Mouse (Mus musculus) liver, adult 2 months (tissue): ENCODE data around the gene Ncln.

Experiments used
- CTCF ChIP-seq: fragments of 200-500 bp; IDR thresholded peaks from 2 replicates; pipeline ENCODE4 v1.5.1; 2011; ENCODE audit warnings: low read depth, low read length, control low read depth
- POLR2A ChIP-seq: fragments of 200-500 bp; IDR thresholded peaks from 2 replicates; pipeline ENCODE4 v1.6.1; 2011; ENCODE audit warnings: low read length, control low read depth; ENCODE audit not compliant: insufficient read depth; ENCODE audit errors: extremely low read depth

GRCm38 (mm10) chr10:81525017-81525694, 29.0 kb upstream of the Ncln start:
- TF ChIP-seq CTCF (no peak), POLR2A (no peak)
